Mouse (Mus musculus) embryo, embryonic 10 days (tissue): Measurements from ENCODE around the gene Fkbp2.
"Not testable (repeated sequence)": the region's sequence is repeated elsewhere in the genome, so short reads cannot be mapped to it uniquely, and the experiment has no call there.

Source experiments
- DNase-seq: peaks from one replicate; pipeline ENCODE4 v3.0.0-alpha.2; 2015; ENCODE audit warnings: low spot score

The Fkbp2 gene

DNA sequence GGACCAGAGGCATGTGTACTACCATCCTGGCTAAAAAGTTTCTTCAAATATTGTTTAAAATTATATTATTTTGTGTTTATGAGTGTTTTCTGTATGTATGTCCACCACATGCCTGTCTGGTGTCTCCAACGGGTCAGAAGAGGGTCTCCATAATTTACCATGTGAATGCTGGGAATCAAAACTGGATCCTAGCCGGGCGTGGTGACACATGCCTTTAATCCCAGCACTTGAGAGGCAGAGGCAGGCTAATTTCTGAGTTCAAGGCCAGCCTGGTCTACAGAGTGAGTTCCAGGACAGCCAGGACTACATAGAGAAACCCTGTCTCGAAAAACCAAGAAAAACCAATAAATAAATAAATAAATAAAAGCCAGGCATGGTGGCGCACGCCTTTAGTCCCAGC is 10.9 kb upstream of the Fkbp2 start:
- DNase-seq: not testable (repeated sequence)

DNA sequence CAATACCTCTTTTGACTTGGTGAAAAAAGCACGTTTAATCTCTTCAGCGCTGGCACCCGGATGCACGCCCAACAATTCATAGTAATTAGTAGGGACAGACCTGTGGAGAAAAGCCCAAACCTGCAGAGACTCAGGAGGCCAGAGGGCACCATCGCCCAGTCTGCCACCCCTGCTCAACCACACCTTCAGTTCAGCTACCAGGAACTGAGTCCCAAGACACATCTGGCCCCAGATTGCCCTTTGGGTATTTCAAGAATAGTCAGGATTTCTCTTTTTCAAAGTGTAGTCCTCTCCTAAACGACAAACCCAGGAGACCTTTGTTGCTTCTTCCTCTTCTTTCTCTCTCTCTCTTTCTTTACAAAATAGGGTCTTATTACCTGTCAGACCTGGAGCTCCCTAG is 10.4 kb upstream of the Fkbp2 start:
- DNase-seq: no peak

DNA sequence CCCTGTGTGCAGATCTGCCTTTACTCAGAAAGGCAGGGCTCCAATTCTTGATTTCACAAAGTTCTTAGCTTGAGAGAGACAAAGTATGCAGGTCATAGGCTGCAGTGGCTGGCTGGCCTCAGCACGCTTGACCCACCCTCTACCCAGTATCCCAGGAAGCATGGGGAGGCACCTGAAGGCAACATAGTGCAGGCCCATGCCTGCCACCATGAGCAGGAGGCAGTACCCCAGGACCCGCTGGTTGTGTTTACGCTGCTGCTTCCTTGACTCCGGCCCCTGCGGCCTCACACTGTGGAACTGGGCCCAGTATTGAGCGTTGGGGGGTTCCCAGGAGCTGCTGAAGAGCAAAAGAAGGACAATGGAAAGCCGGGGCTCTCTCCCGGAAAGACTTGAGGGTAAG is 8.9 kb upstream of the Fkbp2 start:
- DNase-seq: no peak

DNA sequence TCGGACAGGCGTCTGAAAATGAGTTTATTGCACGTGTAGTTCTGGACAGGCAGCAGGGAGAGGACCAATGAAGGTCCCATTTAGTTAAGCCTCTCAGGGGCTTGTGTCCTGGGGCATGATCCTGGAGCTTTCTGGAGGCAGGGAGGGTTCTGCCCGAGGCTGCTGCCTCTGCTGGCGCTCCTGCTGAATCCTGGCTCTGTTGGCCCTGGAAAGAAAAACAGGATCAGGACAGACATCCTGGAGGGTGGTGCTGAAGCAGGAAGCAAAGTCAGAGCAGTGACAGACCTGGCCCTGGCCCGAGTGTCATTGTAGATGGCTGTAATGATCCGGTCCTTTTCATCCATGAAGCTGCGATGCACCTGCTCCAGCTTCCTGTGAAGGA is 7.6 kb upstream of the Fkbp2 start:
- no peak for DNase-seq

DNA sequence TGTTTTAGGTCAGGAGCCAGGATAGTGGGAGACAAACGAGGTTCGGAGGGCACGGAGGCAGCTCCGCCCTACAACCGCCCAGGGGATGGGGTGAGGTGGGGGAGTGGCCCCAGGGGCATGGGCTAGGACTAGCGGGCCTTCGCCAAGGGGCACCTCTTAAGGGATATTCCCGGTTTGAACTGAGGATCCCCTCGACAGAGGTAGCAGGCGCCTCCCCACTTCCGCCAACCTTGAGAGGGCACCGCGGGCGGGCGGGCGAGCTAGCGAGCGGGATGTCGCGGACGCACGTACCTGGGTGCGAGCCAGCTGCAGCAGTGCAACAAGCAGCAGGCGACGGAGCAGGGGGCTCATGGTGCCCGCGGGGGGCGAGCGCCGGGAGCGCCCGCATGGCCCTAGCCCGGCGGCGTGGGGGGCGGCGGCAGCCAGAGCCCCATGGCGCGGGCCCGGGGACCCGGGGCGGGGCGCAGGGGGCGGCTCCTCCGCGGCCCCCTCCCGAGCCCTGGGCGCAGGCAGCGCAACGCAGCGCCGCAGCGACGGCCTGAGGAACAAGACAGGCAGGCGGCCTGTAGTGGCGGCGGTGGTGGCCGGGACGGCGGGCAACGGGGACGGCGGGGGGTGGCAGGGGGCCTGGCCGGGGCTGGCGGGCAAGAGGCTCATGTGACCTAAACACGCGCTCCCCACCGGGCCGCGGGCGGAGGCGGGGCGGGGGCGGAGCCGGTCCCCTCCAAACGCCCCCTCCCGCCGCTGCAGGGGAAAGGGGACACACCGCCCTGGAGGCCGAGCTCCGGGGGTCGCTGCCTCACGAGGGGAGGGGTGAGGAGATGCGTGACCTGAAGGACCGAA is 7.0 kb upstream of the Fkbp2 start, which contains the start of gene Vegfb:
Gene Vegfb, minus strand, starts transcription at position 591 of the 843 bp plus-strand sequence.
- DNase-seq: peak; percentile 69

DNA sequence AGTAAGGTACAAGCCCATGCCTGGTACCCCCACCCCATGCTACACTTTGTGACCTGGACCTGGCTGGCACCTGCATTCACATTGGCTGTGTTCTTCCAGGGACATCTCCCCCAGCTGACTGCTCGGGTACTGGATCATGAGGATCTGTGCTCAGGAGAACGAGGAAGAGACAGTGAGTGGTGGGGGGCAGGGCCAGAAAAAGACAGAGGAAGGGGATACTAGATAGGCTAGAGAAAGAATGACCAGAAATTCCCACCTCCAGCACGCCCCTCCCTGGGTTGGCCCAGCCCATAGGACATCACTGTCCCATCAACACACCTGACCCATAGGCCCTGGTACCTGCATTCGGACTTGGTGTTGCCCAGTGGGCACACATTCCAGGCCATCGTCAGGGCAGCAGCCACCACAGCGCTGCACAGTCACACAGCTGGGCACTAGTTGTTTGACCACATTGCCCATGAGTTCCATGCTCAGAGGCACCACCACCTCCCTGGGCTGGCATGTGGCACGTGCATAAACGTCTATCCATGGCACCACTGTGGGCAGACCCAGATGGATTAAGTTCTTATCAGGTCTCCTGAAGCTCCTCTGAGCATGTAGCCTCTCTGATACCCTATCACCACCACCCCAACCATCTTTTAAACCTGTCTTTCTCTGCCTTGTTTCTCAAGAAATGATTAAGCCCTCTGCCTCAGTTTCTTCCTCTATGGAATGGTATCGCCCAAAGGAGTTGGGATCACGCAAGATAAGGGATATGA is 5.8 kb upstream of the Fkbp2 start:
- DNase-seq: no peak

DNA sequence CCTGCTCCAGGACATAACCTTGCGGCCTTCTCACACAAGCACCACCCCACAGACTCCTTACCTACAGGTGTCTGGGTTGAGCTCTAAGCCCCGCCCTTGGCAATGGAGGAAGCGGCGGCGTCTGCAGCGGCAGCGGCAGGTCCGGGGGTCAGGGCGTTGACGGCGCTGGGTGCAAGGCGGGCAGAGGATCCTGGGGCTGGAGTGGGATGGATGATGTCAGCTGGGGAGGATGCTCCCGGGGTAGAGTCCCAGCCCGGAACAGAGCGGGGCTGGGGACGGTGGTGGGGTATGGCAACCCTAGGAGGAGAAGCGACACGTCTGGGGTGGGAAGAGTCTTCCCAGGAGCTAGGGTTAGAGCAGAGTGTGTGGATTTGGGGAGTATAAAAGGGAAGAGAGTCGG is 5.0 kb upstream of the Fkbp2 start:
- no peak for DNase-seq

DNA sequence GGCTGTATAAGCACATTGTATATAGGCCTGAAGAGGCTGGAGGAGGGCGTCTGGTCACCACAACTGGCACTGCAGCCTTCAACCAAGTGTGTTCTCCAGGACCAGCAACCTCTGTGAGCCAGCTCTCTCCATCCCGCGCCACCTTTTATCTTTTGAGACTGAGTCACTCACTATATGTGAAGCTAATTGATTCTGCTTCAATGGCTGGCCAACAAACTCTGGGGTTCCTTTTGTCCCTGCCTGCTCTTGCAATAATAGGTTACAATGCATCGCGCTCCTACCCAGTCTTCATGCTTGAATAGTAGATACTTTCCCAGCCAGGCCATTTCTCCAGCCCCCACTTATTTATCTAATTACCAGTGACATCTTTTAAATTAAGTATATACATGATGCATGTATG is 3.3 kb upstream of the Fkbp2 start:
- peak; percentile 20 for DNase-seq

DNA sequence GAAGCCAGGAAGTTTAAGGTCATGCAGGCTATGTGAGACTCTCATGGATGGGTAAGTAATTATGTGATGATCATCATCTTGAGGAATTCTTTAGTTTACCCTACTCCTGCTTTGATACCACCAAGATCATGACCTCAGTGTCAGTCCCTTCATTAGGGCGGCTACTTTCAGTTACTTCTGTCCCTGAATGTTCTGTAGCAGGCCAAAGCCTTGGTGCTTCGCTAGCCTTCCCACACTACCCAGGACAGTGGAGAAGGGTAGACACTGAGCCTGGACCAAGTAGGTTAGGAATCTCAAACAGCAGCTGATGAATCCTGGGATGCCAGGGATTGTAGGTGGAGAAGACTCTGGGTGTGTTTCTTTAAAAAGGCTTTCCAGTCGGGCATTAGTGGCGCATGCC is 1.2 kb upstream of the Fkbp2 start:
- DNase-seq: no peak

DNA sequence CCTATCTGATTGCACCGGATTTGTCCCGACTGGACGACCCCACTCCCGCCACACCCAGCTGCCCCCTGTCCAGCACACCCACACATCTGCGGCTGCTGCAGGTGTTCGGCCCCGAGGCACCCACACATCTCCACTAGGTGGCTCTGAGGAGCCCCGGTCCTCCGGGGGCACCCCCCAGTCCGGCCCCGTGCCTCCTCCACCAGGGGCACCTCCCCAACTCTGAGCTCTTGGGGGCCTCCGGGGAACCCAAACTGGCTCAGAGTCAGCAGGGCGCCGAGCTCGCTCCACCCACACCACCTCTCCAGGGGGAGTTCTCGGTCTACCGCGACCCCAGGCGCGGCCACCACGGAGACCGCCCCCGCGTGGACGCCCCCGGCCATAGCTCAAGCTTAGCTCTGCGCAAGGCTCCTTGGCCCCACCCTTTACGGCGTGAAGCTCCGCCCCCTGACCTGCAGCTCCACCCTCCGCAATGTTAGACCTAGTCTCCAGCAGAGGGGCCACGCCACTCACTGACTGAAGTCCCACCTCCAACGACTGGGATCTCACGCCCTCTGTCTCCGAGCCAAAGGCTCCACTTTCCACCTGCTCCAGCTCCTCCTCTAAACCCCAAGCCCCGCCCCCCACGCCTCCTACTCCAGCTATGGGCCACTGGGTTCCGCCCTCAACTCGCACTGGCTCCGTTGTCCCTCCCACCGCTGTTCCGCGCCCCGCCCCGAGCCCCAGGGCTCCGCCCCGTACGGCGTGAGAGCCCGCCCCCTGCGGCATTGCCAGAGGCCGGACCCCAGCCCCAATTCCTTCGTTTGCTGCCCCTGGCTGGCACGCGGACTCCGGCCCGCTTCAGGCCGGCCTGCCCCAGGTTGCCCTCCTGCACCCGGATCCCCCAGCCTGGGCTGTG is 568 bp downstream of the Fkbp2 start:
- peak; percentile 99 for DNase-seq

DNA sequence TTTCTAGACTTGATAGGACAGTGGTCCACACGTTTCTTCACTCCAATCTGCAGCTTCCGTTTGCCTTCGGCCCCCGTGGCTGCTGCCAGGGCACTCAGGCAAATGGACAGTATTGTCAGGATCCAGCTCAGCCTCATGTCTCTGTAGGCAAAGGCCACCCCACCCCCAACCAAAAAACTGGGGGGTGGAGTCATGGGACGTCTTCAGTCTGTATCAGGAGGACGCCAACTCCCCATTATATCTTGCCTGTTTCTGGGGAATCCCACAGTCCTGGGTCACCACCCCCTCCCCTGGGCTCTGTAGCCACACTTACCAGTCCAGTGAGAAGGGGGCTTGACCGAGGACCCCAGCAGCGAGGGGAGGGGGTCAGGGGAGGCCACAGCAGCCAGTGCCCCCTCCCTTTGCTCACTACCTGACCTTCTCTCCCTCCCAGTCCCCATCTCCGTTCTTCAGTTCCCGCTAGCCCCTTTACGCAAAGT is 1.3 kb downstream of the Fkbp2 start:
- DNase-seq: peak; percentile 24

DNA sequence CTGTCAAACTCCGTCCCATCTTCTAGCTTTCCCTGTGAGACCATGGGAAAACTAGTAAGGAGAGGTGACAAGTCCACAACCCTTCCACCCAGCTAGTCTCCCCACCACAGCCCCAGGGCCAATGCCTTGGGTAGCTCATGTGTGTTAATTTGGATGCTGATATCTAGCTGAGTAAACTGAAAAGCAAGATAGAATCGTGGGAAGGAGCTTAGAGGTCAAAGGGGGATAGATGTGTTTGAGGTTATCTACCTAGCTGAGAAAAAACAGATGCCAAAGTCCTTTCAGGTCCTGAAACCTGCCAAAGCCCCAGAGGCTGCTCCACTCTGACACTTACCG is 1.7 kb downstream of the Fkbp2 start:
- DNase-seq: no peak

DNA sequence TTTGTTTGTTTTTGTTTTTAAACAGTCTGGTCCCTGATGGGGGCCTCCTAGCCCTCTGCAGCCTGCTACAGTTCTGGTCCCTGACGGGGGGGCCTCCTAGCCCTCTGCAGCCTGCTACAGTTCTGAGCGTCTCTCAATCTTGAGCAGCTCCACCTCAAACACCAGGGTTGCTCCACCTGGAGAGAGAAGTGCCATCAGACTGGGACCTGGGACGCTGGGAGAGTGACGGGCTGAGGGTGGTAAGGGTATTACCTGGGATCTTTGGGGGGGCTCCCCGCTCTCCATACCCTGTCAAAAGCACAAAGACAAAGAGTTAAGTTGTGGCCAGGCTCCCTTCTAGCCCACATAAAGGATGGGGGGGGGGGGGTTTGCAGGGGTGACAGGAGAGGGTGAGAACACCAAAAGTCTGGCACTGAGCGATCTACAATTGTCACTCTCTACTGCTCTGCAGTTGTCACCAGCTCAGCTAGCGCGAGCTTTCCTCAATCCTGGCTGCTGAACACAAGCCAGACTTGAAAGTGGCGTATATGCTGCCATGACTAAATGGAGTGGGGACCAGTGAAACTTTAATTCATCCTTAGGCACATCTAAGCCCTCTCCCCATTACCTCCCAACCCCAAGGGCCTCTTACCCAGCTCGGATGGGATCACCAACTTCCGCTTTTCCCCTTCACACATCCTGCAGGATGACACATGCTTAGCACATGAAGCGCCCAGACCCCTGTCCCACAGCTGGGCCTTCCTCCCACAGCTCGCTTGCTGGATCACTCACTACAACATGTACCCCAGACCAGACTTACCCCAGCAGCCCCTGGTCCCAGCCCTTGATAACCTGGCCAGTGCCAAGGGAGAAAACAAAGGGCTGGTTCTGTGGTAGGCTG is 2.3 kb downstream of the Fkbp2 start:
- no peak for DNase-seq

DNA sequence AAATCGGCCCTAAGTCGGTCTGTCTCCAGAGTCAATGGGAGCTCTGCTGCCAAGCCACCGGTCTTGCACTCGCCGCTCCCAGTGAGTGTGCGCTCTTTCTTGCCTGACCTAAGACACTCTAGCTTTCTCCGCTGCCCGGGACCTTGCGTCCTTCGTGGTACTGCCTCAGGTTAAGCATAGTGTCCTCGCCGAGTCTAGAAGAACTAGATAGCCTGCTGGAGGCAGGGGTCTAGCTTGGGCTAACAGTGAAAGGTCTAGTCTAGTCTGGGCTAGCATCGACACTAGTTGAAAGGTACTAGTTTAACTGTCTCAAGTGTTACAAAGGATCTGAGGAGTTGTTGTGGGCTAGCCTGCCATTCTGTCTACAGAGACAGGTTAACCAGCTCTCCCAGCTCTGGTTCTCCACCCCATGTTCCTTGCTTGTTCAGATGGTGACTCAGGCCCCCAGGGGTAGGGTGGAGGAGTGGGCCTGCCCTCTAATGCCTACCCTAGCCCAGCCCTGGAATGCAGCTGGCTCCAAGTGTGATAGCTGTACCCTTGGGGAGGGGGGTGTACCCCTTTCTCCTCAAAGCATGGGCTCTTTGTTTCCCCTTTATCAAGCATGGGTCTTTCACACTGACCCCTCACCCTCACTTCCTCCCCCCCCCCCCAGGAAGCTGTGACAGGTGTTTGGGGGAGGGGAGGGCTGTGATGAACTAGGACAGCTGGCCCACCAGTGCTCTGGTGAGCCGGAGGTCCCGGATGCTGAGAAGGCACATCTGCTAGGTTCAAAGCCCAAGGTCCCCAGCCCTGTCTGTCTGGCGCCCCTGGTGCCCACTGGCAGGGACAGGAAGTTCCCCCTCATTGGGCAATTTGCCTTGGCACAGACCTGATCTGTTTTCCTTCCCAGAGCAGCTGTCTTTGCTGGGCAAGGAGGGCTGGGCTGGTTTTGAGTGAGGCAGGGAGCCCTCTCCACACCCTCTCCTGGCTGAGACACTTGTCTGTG is 4.5 kb downstream of the Fkbp2 start, which contains the start of gene Plcb3:
Gene Plcb3, minus strand, starts transcription at position 934 of the 985 bp plus-strand sequence.
- peak; percentile 77 for DNase-seq

DNA sequence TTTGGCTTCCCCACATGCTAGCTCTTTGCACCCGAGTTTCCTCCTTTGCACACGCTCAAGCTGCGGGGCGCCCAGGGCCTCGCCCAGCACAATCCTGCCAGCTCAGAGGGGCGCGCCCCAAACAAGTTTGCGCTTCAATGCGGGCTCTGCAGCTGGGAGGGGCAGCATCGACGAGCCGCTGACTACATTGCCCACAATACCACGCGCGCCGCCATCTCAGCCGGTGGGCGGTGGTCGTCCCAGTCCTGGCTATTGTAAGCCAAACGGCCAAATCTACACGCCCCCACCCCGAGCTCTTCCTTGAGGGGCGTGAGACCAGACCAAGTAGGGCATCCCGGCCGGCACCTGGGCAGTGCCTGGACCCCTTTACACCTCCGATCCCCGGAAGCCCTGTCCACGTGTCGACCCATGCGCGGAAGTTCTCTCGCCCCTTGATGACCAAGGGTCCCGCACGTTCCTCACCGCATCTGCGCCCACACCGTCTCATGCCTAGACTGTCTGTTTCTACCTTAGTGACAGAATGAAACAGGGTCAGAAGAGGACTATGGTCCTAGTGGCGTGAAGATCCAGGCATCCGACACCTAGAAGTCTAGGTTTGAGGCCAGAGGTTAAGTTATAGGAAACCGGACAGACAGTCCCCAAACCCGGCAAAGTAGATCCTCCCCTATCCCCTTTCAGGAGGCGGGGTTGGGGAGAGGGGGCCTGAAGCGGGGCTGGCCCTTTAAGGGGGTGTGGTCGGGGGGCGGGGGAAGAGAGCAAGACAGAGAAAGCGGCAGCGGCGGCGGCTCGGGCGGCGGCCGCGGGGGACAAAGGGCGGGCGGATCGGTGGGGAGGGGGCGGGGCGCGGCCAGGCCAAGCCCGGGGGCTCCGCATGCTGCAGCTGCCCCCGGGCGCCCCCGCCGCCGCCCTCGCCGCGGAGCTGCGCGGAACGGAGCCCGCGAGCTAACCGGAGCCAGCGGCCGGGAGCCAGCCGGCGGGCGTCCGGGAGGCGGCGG is 5.8 kb downstream of the Fkbp2 start, which contains the start of gene Ppp1r14b:
Gene Ppp1r14b, plus strand, starts transcription at position 758 of the 995 bp plus-strand sequence.
- DNase-seq: peak; percentile 94

DNA sequence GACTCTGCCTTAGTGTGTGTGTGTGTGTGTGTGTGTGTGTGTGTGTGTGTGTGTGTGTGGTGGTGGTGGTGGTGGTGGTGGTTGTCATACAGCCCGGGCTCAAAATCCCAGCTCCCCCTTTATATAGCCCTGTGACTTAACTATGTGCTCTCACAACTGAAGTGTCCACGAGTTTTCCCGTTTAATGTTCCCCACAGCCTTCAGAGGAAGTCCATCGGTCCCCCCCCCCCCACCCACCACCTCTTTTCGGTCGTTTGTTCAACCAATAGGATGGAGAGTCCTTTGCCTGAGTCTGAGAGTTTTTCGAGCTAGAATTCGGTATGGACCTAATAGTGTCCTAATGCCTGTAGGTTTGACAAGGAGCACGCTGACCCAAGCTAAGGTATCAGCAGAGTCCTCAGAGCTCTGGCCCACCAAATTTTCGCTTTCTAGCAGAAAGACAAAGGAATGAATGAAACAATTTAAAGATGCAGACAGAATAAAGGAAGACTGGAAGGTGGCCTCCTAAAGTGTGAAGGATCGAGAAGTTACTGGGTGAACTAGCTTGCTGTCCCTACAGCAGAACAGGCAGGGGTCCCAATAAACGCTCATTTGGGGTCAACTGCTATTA is 6.6 kb downstream of the Fkbp2 start:
- no peak for DNase-seq

DNA sequence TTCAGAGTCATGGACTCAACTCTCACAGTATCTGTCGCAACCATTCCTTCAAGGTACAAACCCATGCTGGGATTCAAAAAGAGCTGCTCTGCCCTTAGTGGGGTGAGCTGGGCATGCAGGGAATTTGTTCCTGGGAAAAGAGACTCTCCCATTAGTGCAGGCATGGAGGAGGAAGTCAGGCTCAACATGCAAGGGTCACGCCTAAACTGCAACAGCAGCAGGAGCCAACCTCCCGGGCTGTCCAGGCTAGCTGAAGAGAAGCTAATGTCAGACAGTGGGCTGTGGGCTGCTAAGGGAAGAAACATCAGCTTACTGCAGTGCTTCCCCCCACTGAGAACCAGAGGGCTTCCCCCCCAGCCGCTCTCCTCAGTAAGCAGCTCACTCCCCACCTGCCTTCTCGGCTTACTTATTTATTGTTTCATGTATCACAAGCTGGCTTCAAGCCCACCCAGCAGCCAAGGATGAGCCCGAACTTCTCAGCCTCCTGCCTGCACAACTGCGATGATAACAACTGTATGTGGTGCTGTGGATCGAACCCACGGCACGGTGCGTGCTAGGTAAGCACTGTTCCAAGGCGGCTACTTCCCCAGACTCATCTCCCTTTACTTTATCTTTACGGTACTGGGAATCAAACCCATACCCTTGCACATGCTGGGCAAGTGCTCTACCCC is 7.9 kb downstream of the Fkbp2 start:
- no peak for DNase-seq

DNA sequence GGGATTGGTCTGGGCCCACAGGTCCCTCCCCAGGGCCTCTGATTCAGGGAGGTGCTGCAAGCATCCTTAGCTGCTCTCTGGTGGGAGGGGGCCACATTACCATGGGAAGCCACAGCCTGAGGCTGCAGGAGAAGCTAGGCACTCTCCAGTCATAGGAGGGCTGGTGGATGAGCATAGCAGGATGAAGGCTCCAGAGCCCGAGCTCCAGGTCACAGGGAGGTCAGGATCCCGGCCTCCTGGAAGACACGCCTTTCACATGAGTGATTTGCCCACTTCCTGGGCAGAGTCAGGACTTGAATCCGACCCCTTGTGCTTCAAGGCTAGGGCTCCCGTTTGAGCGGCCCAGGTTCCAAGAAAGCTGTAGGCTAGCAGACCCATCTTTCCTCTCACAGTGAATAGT is 8.7 kb downstream of the Fkbp2 start:
- DNase-seq: peak; percentile 54
